Mouse (Mus musculus): Measurements from ENCODE around the gene Tmem120b. TPM values are rescaled to one million over a fixed set of nuclear protein-coding genes. Genes with fewer than 3 reads are reported as not detected.
A peak's percentile ranks its signal among the peaks of the same experiment; 100 is the strongest.

Tmem120b gene
- polyA plus RNA-seq, 1 experiment from 2014 or later = 10.3 TPM

DNA sequence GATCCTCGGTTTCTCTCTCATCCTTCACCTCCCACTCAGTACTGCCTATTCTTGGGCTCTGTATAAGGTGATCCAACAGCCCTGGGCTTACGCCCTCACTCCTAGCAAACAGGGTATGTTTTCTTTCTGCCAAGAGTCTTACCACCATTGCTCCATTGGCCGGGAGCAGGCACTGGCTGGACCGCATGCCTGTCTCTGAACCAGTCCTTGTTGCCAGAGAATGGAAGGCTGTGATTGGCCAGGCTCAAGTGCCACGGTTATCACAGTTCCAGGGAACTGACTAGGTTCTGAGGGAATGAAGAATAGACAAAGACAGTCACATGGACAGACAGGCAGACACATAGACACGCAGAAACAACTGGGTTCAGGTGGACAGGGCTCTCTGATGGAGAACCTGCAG lies 36.6 kb downstream of the Tmem120b start:
- Histone ChIP-seq H3K4me1 (peaks cover 14% of the 10 kb centered on the region), H3K27me3 (ENCODE audit: low read depth, poor library complexity, severe bottlenecking) (no peaks in the 10 kb centered on the region), H3K9me3 (replicated peaks) (no peaks in the 10 kb centered on the region), H3K27ac (replicated peaks) (no peak overlapping the region), H3K4me3 (no peak overlapping the region), H3K36me3 (peaks cover 4% of the 10 kb centered on the region; the same call in 1 of the 2 replicates)
- WGBS = 88% methylated on average over 6 of the region's 6 CpGs
- DNase-seq (ENCODE audit: low spot score) = no peak

DNA sequence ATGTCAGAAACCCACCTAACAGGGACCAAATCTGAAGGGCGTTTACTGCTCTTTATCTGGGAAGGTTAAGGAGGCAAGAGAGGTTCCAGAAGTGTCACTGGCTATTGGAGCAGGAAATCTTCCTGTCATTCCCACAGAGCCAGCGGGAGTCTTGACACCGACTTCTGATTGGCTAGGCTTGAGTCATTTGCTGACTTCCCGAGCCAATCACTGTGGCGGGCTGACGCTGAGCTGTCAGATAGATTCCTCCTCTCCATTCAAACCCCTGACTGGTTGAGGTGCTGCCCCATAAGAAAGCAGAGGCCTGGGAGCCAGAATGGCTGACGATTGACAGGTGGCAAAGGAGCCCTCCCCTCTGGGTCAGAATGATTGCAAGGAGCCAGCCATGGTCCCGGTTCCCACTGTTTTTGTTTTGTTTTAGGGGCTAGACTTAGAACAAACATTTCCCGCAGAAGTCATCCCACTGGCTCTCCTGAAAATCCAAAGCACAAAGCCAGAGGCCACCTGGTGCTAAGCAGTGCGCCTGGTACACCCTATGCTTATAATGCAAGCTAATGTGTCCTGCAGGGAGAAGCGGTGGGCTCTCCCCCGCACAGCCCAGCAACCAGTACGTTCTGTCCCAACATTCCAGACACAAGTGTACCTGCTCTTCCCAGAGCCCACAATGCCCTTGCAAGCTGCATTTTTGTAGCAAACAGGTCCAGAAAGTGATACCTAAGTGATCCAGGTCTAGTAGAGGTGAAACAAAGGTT lies 41.4 kb downstream of the Tmem120b start:
- Histone ChIP-seq H3K4me1 (peaks cover 25% of the 10 kb centered on the region), H3K9me3 (replicated peaks) (no peaks in the 10 kb centered on the region), H3K27me3 (ENCODE audit: low read depth, poor library complexity, severe bottlenecking) (no peaks in the 10 kb centered on the region), H3K4me3 (0 out of 2 replicates have a peak overlapping the region, but pooled peaks have one; percentile 4), H3K27ac (replicated peaks) (no peak overlapping the region), H3K36me3 (no peaks in the 10 kb centered on the region)
- WGBS = 34% methylated on average over 13 of the region's 13 CpGs
- DNase-seq (ENCODE audit: low spot score) = peak; percentile 53

DNA sequence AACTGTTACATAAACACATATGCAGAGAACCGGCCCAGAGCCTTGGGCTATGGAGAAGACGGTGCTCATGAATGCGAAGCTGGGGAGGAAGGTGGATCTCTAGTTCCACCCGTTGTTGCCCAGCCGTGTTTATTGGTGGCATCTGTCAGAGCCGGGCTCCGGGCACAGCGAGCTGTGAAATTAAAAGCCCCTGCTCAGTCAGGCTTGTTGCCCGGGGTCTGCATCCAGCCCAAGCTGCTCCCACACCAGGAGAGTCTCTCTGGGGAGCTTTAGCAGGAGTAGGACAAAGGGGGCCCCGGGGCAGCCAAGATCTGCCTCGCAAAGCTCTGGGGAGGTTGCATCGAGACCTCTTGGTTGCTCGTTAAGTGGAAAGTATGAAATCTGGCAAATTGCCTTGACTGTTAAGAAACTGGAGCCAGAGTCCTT lies 42.1 kb downstream of the Tmem120b start:
- H3K4me3 ChIP-seq = no peak overlapping the region
- H3K27ac ChIP-seq (replicated peaks) = no peak overlapping the region; the same call in 1 of the 2 replicates
- DNase-seq (ENCODE audit: low spot score) = no peak
- no peaks in the 10 kb centered on the region for H3K27me3 ChIP-seq (ENCODE audit: low read depth, poor library complexity, severe bottlenecking)
- H3K4me1 ChIP-seq = peaks cover 25% of the 10 kb centered on the region
- no peaks in the 10 kb centered on the region for H3K9me3 ChIP-seq (replicated peaks)
- H3K36me3 ChIP-seq = no peaks in the 10 kb centered on the region
- 82% methylated on average over 13 of the region's 13 CpGs for WGBS

DNA sequence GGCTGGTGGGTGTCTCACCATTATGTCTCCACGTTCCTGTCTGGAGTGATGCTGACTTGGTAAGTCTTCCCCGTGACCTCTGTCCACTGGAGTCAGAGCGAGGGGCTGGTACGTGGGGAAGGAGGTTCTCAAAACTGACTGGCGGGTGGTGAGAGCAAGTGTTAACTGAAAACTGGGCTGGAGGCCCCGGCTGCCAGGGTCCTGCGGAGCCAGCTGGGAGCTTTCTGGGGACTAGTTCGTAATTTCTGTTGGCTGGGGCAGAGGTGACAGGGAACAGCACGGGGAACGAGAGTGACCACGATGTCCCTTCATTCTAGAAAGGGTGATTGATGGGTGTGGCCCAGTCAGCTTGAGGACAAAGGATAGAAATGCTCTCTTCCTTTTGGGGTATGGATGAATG lies 45.9 kb downstream of the Tmem120b start:
- Histone ChIP-seq H3K27me3 (ENCODE audit: low read depth, poor library complexity, severe bottlenecking) (no peaks in the 10 kb centered on the region), H3K36me3 (peaks cover 3% of the 10 kb centered on the region; the same call in 1 of the 2 replicates), H3K9me3 (replicated peaks) (no peaks in the 10 kb centered on the region), H3K4me3 (no peak overlapping the region), H3K4me1 (peaks cover 22% of the 10 kb centered on the region), H3K27ac (replicated peaks) (no peak overlapping the region)
- DNase-seq (ENCODE audit: low spot score) = no peak
- WGBS = 76% methylated on average over 11 of the region's 11 CpGs

DNA sequence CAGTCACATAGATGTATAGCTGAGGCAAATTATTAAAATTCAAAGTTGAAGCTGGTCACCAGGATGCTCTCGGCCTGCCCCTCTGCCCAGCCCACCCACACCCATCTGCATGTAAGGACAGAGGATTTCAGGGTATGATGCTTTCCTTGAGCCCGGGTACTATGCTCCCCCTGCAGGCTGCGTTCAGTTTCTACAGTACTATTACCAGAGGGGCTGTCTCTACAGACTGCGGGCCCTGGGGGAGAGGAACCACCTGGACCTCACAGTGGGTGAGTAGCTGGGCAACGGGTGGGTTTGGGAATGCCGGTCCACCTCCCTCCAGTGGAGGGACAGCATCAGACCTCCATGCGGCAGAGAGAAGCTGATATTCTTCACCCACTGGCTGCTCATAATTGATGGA lies 46.7 kb downstream of the Tmem120b start:
- Histone ChIP-seq H3K4me1 (peaks cover 14% of the 10 kb centered on the region), H3K9me3 (replicated peaks) (no peaks in the 10 kb centered on the region), H3K27me3 (ENCODE audit: low read depth, poor library complexity, severe bottlenecking) (no peaks in the 10 kb centered on the region), H3K36me3 (peaks cover 7% of the 10 kb centered on the region; the same call in 1 of the 2 replicates), H3K27ac (replicated peaks) (no peak overlapping the region), H3K4me3 (no peak overlapping the region)
- 48% methylated on average over 7 of the region's 7 CpGs for WGBS
- peak; percentile 38 for DNase-seq (ENCODE audit: low spot score)

DNA sequence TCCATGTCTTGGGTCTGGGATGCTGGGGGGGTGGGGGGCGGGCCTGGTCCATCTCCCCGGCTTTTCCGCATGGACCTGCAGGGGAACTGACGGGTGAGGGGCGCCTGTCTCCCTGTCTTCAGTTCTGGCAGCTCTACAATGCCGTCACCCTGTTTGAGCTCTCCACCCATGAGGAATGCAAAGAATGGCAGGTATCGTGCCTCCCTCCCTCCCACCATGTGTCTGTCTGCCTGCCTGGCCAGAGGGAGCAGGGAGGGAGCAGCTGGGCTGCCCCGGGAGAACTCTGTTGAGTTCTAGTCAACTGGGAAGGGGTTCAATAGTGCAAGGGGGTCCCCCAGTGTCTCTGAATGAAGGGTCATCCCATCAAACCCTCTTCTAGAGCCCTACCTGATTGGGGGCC lies 47.9 kb downstream of the Tmem120b start:
- 82% methylated on average over 8 of the region's 8 CpGs for WGBS
- no peak for DNase-seq (ENCODE audit: low spot score)
- peaks cover 7% of the 10 kb centered on the region; the same call in 1 of the 2 replicates for H3K36me3 ChIP-seq
- no peak overlapping the region for H3K4me3 ChIP-seq
- H3K9me3 ChIP-seq (replicated peaks) = no peaks in the 10 kb centered on the region
- no peaks in the 10 kb centered on the region for H3K27me3 ChIP-seq (ENCODE audit: low read depth, poor library complexity, severe bottlenecking)
- no peak overlapping the region for H3K27ac ChIP-seq (replicated peaks)
- peaks cover 15% of the 10 kb centered on the region for H3K4me1 ChIP-seq

DNA sequence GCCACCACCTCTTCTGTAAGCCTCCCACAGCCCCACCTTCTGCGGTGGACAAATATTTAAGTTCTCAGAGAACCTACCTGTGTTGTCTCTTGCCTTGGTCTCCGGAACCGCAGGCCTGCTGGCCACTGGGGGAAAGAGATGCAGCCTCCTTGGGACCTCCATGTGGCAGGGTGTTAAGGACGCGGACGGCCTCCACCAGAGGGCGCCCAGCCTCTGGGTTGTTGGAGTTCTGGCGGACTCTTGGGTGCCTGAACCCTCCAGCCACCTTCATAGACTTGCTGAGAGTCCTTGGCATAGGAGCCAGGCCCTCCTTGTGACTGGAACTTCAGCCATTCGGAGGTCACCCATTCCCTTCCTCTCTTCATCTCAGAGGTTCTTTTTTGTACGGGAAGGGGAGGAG lies 49.0 kb downstream of the Tmem120b start:
- Histone ChIP-seq H3K27ac (replicated peaks) (no peak overlapping the region), H3K27me3 (ENCODE audit: low read depth, poor library complexity, severe bottlenecking) (no peaks in the 10 kb centered on the region), H3K9me3 (replicated peaks) (no peaks in the 10 kb centered on the region), H3K36me3 (peaks cover 9% of the 10 kb centered on the region; the same call in 1 of the 2 replicates), H3K4me3 (no peak overlapping the region), H3K4me1 (peaks cover 15% of the 10 kb centered on the region)
- DNase-seq (ENCODE audit: low spot score) = peak; percentile 79
- 18% methylated on average over 10 of the region's 10 CpGs for WGBS

DNA sequence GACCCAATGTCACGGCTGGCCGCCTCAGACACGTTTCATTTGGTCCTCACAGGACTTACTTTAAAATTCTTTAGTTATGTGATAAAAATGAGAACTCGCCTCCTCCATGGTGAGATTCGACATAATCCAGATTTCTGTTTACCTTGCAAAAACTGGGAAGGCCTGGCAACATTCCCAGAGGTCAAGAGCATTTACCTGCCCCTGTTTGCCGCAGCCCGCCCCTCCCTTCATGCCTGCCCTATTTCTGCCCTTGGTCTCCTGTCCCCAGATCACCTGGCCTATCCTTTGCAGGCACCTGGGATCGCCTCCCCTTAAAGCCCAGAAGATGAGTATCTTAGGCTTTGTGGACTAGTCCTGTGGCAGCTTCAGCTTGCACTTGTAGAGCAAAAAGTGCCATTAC lies 49.6 kb downstream of the Tmem120b start:
- Histone ChIP-seq H3K27ac (replicated peaks) (no peak overlapping the region), H3K4me3 (no peak overlapping the region), H3K27me3 (ENCODE audit: low read depth, poor library complexity, severe bottlenecking) (no peaks in the 10 kb centered on the region), H3K4me1 (peaks cover 15% of the 10 kb centered on the region), H3K36me3 (peaks cover 14% of the 10 kb centered on the region; the same call in 1 of the 2 replicates), H3K9me3 (replicated peaks) (no peaks in the 10 kb centered on the region; the same call in 1 of the 2 replicates)
- 85% methylated on average over 8 of the region's 8 CpGs for WGBS
- no peak for DNase-seq (ENCODE audit: low spot score)

DNA sequence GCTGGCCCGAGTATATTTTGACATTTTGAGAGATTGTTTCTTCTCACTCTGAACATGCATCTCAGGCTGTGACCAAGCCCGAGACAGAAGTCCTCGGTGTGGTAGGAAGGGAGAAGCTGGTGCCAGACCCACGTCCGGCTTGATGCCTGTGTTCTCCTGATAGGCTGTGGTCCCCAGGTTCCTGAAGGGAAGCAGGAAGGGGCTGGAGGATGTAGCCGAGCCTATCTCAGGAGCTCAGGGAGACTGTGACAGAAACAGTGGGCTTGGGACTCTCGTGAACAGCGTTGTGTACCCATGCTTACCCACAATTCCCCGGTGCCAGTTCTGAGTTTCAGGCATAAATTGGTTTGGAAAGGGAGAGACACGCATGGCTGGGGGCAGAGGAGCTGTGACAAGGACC lies 50.6 kb downstream of the Tmem120b start:
- no peaks in the 10 kb centered on the region for H3K27me3 ChIP-seq (ENCODE audit: low read depth, poor library complexity, severe bottlenecking)
- DNase-seq (ENCODE audit: low spot score) = no peak
- peaks cover 15% of the 10 kb centered on the region for H3K4me1 ChIP-seq
- no peak overlapping the region for H3K27ac ChIP-seq (replicated peaks)
- no peak overlapping the region for H3K4me3 ChIP-seq
- peaks cover 24% of the 10 kb centered on the region for H3K36me3 ChIP-seq
- no peaks in the 10 kb centered on the region; the same call in 1 of the 2 replicates for H3K9me3 ChIP-seq (replicated peaks)
- WGBS = 79% methylated on average over 10 of the region's 10 CpGs

DNA sequence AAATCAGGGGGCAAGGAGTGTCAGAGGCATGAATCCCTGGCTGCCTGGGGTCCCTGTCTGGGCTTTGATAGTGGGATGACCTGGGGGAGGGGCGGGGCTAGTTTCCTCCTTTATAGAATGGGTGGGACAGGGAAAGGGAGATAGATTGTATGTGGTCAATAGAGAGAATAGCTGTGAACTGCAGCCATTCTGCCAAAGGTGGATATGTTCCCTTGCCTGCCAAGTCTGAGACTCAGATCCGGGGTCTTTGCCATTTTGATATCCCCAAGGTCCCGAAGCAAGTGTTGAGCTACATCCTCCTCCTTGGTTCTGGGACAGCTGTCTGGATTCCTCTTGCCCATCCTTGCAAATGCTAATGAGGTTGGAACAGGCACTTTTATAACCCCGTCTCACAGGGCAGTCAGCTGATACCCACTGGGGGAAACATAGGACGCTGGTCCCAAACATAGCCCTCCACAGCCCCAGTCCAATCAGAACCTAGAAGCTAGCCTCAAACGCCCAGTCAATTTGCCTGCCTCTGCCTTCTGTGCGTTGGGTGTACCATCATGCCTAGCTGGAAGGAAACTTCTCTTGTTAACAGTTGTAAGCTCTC lies 52.5 kb downstream of the Tmem120b start:
- DNase-seq (ENCODE audit: low spot score) = no peak
- Histone ChIP-seq H3K27me3 (ENCODE audit: low read depth, poor library complexity, severe bottlenecking) (no peaks in the 10 kb centered on the region), H3K27ac (replicated peaks) (peak overlapping the region; percentile 23; the same call in 1 of the 2 replicates), H3K9me3 (replicated peaks) (no peaks in the 10 kb centered on the region; the same call in 1 of the 2 replicates), H3K36me3 (peaks cover 35% of the 10 kb centered on the region), H3K4me1 (peaks cover 10% of the 10 kb centered on the region), H3K4me3 (no peak overlapping the region)
- 66% methylated on average over 7 of the region's 7 CpGs for WGBS

DNA sequence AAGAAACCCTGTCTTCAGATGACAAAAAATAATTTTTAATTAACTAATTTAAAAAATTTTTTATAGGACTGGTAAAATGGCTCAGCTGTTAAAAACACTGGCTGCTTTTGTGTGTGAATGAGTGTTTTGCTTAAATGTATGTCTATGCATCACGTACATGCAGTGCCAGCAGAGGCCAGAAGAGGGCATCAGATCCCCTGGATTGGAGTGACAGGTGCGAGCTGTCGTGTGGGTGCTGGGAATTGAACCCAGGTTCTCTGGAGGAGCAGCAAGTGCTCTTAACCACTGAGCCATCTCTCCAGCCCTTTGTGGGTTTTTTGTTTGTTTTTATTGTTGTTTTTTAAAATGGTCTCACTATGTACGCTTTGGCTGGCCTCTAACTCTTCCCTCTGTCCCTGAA lies 54.0 kb downstream of the Tmem120b start:
- no peak for DNase-seq (ENCODE audit: low spot score)
- Histone ChIP-seq H3K9me3 (replicated peaks) (no peaks in the 10 kb centered on the region; the same call in 1 of the 2 replicates), H3K36me3 (peaks cover 49% of the 10 kb centered on the region), H3K4me1 (peaks cover 10% of the 10 kb centered on the region), H3K27ac (replicated peaks) (no peak overlapping the region), H3K4me3 (no peak overlapping the region), H3K27me3 (ENCODE audit: low read depth, poor library complexity, severe bottlenecking) (no peaks in the 10 kb centered on the region)
- 87% methylated on average over 4 of the region's 4 CpGs for WGBS

DNA sequence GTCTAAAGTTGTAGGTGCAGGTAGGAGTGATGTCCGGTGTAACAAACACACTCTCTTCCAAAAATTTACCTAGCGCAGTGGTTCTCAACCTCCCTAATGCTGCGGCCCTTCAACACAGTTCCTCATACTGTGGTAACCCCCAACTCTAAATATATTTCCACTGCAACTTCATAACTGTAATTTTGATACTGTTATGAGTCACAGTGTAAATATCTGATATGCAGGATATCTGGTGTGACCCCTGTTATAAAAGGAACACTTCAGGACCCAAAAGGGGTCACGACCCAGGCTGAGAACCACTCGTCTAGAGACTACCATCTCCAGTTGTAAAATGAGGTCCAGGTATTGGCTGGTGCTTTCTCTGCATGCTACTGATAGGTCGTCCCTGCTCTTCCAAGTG lies 56.9 kb downstream of the Tmem120b start:
- no peaks in the 10 kb centered on the region for H3K27me3 ChIP-seq (ENCODE audit: low read depth, poor library complexity, severe bottlenecking)
- no peak for DNase-seq (ENCODE audit: low spot score)
- peaks cover 68% of the 10 kb centered on the region for H3K36me3 ChIP-seq
- no peak overlapping the region for H3K4me3 ChIP-seq
- 86% methylated on average over 6 of the region's 6 CpGs for WGBS
- peaks cover 14% of the 10 kb centered on the region for H3K4me1 ChIP-seq
- no peaks in the 10 kb centered on the region; the same call in 1 of the 2 replicates for H3K9me3 ChIP-seq (replicated peaks)
- H3K27ac ChIP-seq (replicated peaks) = no peak overlapping the region
